Mouse (Mus musculus): ENCODE measurements around the gene Tgm4. TPM values are rescaled to one million over a fixed set of nuclear protein-coding genes. Genes with fewer than 3 reads are reported as not detected.

Tgm4 gene
- polyA plus RNA-seq (2014; fragmentation: Nextera tagmentation; extraction: Ambion mirVana): 0.30 and 0.68 TPM in 2 replicates

DNA sequence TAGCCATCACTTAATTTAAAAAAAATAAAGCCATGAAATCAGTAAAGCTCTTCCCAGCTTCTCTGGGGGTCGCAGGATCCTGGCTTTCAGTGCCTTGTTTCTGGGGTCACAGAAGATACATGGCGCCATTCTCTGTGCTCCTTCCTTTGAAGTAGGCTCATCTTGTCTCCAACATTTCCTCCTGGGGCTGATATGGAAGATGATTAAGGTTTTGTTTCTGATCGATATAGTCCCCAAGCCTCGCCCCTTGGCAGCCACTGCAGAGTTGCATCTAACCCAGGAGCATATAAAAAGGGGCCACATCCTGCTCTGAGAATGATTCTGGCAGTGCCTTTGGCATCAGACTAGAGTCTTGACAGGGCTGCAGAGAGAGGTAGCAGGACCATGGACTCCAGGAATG is at the start of gene Tgm4:
Tgm4 (plus strand) TSS at position 301 of the 400 bp plus-strand sequence.
- H3K36me3 ChIP-seq (replicated peaks; ENCODE audit: control insufficient read depth, insufficient read depth): no peaks in the 10 kb centered on the region
- H3K9ac ChIP-seq: no peak within 1 kb of the TSS
- H3K4me2 ChIP-seq (replicated peaks): no peak within 1 kb of the TSS
- ATAC-seq (ENCODE audit: low FRiP score) (no peak), DNase-seq (ENCODE audit: low spot score) (no peak)
- 91% methylated on average over 4 of the region's 4 CpGs for WGBS
- no peaks in the 10 kb centered on the region for H3K9me3 ChIP-seq (ENCODE audit: control insufficient read depth, low read length)
- no peaks in the 10 kb centered on the region for H3K4me1 ChIP-seq (replicated peaks; ENCODE audit: control insufficient read depth, insufficient read depth, low read length)
- H3K27me3 ChIP-seq (ENCODE audit: control insufficient read depth, insufficient read depth, low read length): no peaks in the 10 kb centered on the region
- H3K4me3 ChIP-seq (replicated peaks; ENCODE audit: low read length): no peak within 1 kb of the TSS
- H3K27ac ChIP-seq: no peak within 1 kb of the TSS

DNA sequence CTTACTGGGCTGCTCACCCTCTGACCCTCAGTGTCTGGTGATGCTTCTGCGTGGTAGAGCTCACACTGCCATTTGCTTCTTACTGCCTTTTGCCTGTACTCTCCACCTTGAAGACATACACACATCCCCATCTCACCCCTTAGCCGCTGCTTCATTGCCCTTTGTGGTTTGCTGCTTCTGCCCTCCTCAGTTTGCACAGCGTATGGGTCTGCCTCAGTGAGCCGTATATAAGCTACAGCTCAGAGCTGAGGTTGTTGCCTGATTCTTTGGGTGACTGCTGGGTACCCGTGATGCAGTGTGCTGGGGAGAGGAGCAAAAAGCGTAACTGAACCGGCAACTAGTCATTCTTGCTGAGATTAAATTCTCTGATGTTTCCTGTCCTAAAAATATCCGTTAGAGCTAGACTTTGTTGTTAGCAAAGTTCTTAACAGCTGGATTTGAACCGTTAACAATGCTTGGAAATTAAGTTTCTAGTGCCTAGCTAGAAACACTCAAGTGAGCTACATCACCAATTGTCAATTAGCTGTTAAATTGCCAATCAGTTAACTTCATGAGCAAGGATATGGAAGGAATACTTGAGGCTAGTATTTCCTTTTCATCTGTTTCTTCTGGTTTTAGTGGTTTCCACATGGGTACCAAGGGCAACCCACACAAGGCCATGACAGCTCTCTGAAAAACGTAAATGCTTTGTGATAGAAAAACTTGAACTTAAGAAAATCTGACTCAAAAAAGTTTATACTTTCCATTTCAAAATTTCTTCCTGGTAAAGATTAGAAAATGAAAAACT is 35.9 kb upstream of the Tgm4 start:
- no peak overlapping the region for H3K27ac ChIP-seq
- DNase-seq (ENCODE audit: low spot score) (no peak), ATAC-seq (ENCODE audit: low FRiP score) (no peak)
- H3K9me3 ChIP-seq (ENCODE audit: control insufficient read depth, low read length): no peaks in the 10 kb centered on the region
- no peak overlapping the region for H3K4me2 ChIP-seq (replicated peaks)
- H3K9ac ChIP-seq: no peak overlapping the region
- no peaks in the 10 kb centered on the region for H3K4me1 ChIP-seq (replicated peaks; ENCODE audit: control insufficient read depth, insufficient read depth, low read length)
- peaks cover 9% of the 10 kb centered on the region; the same call in 1 of the 2 replicates for H3K36me3 ChIP-seq (replicated peaks; ENCODE audit: control insufficient read depth, insufficient read depth)
- 97% methylated on average over 10 of the region's 10 CpGs for WGBS
- no peaks in the 10 kb centered on the region for H3K27me3 ChIP-seq (ENCODE audit: control insufficient read depth, insufficient read depth, low read length)
- no peak overlapping the region for H3K4me3 ChIP-seq (replicated peaks; ENCODE audit: low read length)

DNA sequence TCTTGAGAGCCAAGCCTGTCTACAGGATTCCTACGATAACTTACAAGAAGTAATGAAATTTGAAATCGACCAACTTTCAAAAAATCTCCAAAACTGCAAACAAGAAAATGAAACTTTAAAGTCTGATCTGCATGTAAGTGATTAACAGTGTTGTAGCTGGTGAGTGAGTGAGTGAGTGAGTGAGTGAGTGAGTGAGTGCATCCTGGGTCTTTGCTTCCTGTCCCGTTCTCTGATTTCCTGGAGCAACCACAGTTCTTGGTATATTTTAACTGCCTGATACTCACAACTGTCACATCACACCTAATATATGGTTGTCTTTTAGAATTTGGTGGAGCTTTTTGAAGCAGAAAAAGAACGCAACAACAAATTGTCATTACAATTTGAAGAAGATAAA is 35.3 kb upstream of the Tgm4 start:
- no peaks in the 10 kb centered on the region for H3K9me3 ChIP-seq (ENCODE audit: control insufficient read depth, low read length)
- no peak overlapping the region for H3K4me2 ChIP-seq (replicated peaks)
- 97% methylated on average over 4 of the region's 4 CpGs for WGBS
- H3K27ac ChIP-seq: no peak overlapping the region
- ATAC-seq (ENCODE audit: low FRiP score) (no peak), DNase-seq (ENCODE audit: low spot score) (no peak)
- H3K4me1 ChIP-seq (replicated peaks; ENCODE audit: control insufficient read depth, insufficient read depth, low read length): no peaks in the 10 kb centered on the region
- H3K4me3 ChIP-seq (replicated peaks; ENCODE audit: low read length): no peak overlapping the region
- no peaks in the 10 kb centered on the region for H3K27me3 ChIP-seq (ENCODE audit: control insufficient read depth, insufficient read depth, low read length)
- no peak overlapping the region for H3K9ac ChIP-seq
- peaks cover 9% of the 10 kb centered on the region; the same call in 1 of the 2 replicates for H3K36me3 ChIP-seq (replicated peaks; ENCODE audit: control insufficient read depth, insufficient read depth)

DNA sequence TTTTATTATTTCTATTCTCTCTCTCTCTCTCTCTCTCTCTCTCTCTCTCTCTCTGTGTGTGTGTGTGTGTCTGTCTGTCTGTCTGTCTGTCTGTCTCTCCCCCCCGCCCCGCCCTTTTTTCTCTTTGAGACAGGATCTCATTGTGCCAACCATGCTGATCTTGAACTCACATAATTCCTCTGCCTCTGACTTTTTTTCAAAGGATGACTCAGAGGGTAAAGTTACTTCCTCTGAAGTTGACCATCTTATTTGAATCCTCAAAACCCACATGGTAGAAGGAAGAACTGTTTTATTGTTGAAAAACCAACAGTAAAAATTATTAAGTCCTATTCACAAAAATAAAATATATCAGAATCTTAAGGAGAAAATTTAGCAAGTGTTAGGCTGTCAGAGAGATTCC is 29.8 kb upstream of the Tgm4 start:
- no peak overlapping the region for H3K4me2 ChIP-seq (replicated peaks)
- no peaks in the 10 kb centered on the region for H3K4me1 ChIP-seq (replicated peaks; ENCODE audit: control insufficient read depth, insufficient read depth, low read length)
- H3K27me3 ChIP-seq (ENCODE audit: control insufficient read depth, insufficient read depth, low read length): no peaks in the 10 kb centered on the region
- WGBS: 95% methylated on average over 2 of the region's 2 CpGs
- ATAC-seq (ENCODE audit: low FRiP score) (no peak), DNase-seq (ENCODE audit: low spot score) (no peak)
- H3K36me3 ChIP-seq (replicated peaks; ENCODE audit: control insufficient read depth, insufficient read depth): peaks cover 9% of the 10 kb centered on the region
- H3K4me3 ChIP-seq (replicated peaks; ENCODE audit: low read length): no peak overlapping the region
- no peaks in the 10 kb centered on the region for H3K9me3 ChIP-seq (ENCODE audit: control insufficient read depth, low read length)
- H3K27ac ChIP-seq: no peak overlapping the region
- no peak overlapping the region for H3K9ac ChIP-seq

DNA sequence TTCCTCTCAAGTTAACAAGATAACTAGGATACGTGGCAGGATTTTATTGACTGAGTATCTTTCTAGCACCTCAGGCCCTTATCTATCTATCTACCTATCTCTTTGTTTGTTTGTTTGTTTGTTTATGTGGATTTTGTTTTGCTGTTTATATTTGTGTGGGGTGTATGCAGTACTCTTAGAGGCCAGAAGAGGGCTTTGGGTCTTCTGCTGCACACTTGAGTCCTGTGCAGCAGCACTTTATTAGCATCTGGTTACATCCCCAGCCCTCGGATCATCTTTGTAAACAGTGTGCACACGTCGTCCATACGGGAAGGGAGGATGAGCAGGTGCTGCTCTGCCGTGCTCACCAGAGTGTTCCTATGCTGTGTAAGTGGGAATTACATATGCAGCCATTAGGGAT is 28.5 kb upstream of the Tgm4 start:
- no peaks in the 10 kb centered on the region for H3K4me1 ChIP-seq (replicated peaks; ENCODE audit: control insufficient read depth, insufficient read depth, low read length)
- no peak overlapping the region for H3K4me3 ChIP-seq (replicated peaks; ENCODE audit: low read length)
- no peak overlapping the region for H3K9ac ChIP-seq
- ATAC-seq (ENCODE audit: low FRiP score): no peak; the same call in 1 of the 2 replicates
- WGBS: 81% methylated on average over 6 of the region's 6 CpGs
- no peaks in the 10 kb centered on the region for H3K27me3 ChIP-seq (ENCODE audit: control insufficient read depth, insufficient read depth, low read length)
- peaks cover 9% of the 10 kb centered on the region for H3K36me3 ChIP-seq (replicated peaks; ENCODE audit: control insufficient read depth, insufficient read depth)
- no peak overlapping the region for H3K27ac ChIP-seq
- no peak for DNase-seq (ENCODE audit: low spot score)
- no peak overlapping the region for H3K4me2 ChIP-seq (replicated peaks)
- no peaks in the 10 kb centered on the region for H3K9me3 ChIP-seq (ENCODE audit: control insufficient read depth, low read length)

DNA sequence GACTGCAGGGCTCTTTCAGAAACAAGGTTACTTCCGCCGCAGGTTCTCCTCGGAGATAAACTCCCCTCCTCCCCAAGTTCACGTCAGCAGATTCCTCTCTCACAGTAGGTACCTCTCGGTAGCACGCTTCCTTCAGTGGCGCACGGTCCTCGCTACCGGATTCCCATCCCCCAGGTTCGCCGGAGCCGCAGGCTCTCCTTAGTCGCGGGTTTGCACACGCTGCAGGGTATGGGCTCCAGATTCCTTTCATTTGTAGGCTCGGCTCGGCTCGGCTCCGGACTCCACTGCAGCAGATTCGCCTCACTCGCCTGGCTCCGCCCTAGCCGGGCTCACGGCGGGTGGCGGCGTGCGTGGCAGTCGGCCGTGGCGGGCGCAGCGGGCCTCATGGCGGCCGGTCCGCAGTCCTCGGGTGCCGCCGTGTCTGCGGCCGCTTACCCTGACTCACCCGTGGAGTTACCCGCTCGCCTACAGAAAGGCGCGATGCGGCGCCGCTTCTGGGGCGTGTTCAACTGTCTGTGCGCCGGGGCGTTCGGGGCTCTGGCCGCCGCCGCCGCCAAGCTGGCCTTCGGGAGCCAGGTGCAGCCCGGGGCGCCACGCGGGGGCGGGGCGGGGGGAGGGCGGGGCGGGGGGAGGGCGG is 13.4 kb upstream of the Tgm4 start, which contains the start of gene Tmem42:
Tmem42 (plus strand) TSS at position 332 of the 637 bp plus-strand sequence.
- ATAC-seq (ENCODE audit: low FRiP score) (peak; percentile 95), DNase-seq (ENCODE audit: low spot score) (peak; percentile 81)
- H3K9ac ChIP-seq: peak within 1 kb of the TSS; percentile 63
- H3K9me3 ChIP-seq (ENCODE audit: control insufficient read depth, low read length): no peaks in the 10 kb centered on the region
- peak within 1 kb of the TSS; percentile 64 for H3K4me2 ChIP-seq (replicated peaks)
- H3K36me3 ChIP-seq (replicated peaks; ENCODE audit: control insufficient read depth, insufficient read depth): peaks cover 7% of the 10 kb centered on the region; the same call in 1 of the 2 replicates
- H3K4me3 ChIP-seq (replicated peaks; ENCODE audit: low read length): peak within 1 kb of the TSS; percentile 68
- H3K27me3 ChIP-seq (ENCODE audit: control insufficient read depth, insufficient read depth, low read length): no peaks in the 10 kb centered on the region
- WGBS: 1% methylated on average over 49 of the region's 69 CpGs
- peak within 1 kb of the TSS; percentile 83 for H3K27ac ChIP-seq
- peaks cover 25% of the 10 kb centered on the region for H3K4me1 ChIP-seq (replicated peaks; ENCODE audit: control insufficient read depth, insufficient read depth, low read length)

DNA sequence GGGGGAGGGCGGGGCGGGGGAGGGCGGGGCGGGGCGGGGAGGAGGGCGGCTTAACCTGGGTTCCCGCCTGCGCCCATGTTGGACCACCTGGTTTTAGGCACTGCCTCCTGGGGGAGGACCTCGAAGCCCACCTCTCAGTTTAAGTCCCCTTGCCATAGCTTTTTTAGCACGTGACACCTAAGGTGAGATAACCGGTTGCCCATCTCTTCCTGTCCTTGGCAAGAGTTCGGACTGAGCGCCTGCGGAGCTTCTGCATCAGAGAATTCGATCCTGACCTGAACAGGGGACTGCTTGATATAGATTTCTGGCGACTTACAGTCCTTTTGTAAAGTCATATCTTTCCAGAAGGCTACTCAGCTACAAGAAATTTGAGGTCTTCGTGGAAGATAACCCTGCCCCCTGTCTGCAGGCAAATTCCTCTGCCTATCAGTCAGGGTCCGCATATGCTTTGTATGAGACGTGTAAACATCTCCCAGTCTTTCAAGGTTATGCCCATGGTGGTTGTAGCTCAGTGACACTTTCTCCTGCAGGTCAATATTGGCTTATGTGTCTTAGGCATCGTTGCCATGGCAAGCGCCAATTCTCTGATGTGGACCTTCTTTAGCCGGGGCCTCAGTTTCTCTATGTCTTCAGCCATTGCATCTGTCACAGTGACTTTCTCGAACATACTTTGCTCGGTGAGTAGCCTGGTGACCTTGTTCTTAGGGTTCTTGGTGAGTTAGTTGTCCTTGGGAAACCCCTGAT is 12.7 kb upstream of the Tgm4 start:
- Histone ChIP-seq H3K36me3 (replicated peaks; ENCODE audit: control insufficient read depth, insufficient read depth) (no peaks in the 10 kb centered on the region), H3K9me3 (ENCODE audit: control insufficient read depth, low read length) (no peaks in the 10 kb centered on the region), H3K27me3 (ENCODE audit: control insufficient read depth, insufficient read depth, low read length) (no peaks in the 10 kb centered on the region), H3K4me3 (replicated peaks; ENCODE audit: low read length) (peak overlapping the region; percentile 68), H3K27ac (peak overlapping the region; percentile 32; the same call in 1 of the 2 replicates), H3K4me2 (replicated peaks) (peak overlapping the region; percentile 64), H3K4me1 (replicated peaks; ENCODE audit: control insufficient read depth, insufficient read depth, low read length) (peaks cover 25% of the 10 kb centered on the region), H3K9ac (peak overlapping the region; percentile 52)
- DNase-seq (ENCODE audit: low spot score) (peak; percentile 29), ATAC-seq (ENCODE audit: low FRiP score) (no peak; the same call in 1 of the 2 replicates)
- WGBS: 41% methylated on average over 18 of the region's 24 CpGs

DNA sequence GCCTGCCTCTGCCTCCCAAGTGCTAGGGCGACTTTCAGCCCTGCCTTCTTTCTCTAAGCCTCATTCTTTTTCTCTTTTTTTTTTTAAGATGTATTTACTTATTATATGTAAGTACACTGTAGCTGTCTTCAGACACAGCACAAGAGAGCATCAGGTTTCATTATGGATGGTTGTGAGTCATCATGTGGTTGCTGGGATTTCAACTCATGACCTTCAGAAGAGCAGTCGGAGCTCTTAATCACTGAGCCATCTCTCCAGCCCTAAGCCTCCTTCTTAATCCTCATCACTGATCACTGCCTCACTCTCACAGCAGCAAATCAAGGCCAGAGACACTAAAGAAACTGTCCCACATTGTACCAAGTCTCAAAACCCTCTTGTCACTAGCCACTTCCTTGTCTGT is 10.3 kb upstream of the Tgm4 start:
- no peak for ATAC-seq (ENCODE audit: low FRiP score)

More for the DNA sequence above, 10.3 kb upstream of the Tgm4 start:
- no peak overlapping the region for H3K27ac ChIP-seq
- H3K9ac ChIP-seq: no peak overlapping the region
- DNase-seq (ENCODE audit: low spot score): no peak
- no peak overlapping the region for H3K4me3 ChIP-seq (replicated peaks; ENCODE audit: low read length)
- no peaks in the 10 kb centered on the region for H3K9me3 ChIP-seq (ENCODE audit: control insufficient read depth, low read length)
- no peaks in the 10 kb centered on the region for H3K36me3 ChIP-seq (replicated peaks; ENCODE audit: control insufficient read depth, insufficient read depth)
- H3K4me2 ChIP-seq (replicated peaks): no peak overlapping the region
- 91% methylated on average over 2 of the region's 2 CpGs for WGBS
- H3K4me1 ChIP-seq (replicated peaks; ENCODE audit: control insufficient read depth, insufficient read depth, low read length): peaks cover 19% of the 10 kb centered on the region
- H3K27me3 ChIP-seq (ENCODE audit: control insufficient read depth, insufficient read depth, low read length): no peaks in the 10 kb centered on the region
